In genomic region chr9:30426882-30427632, GRCm38 (mm10) we compare ENCODE assay signal across 8 mouse cellular contexts. TPM values are rescaled to one million over a fixed set of nuclear protein-coding genes. Genes with fewer than 3 reads are reported as not detected.
A peak's percentile ranks its signal among the peaks of the same experiment; 100 is the strongest.
DNase-seq lines count a peak whose midpoint lies in the region; ATAC-seq and TF ChIP-seq lines count a peak whose summit lies in the region.

TSS of gene Snx19 (plus strand) at chr9:30427108.

- no peak within 1 kb of the TSS for H3K27ac ChIP-seq in heart, embryonic 12.5 days (ENCODE audit: poor library complexity, severe bottlenecking)
- H3K27ac ChIP-seq in kidney, postnatal 0 days = peak within 1 kb of the TSS; percentile 66; the same call in 1 of the 2 replicates
- no peak within 1 kb of the TSS for H3K27ac ChIP-seq in liver, embryonic 11.5 days (ENCODE audit: low read depth, low read length)
- no peak within 1 kb of the TSS; the same call in 1 of the 2 replicates for H3K27ac ChIP-seq in stomach, embryonic 14.5 days (ENCODE audit: low read length)

- peak within 1 kb of the TSS; percentile 59 for H3K4me3 ChIP-seq in C2C12 (ENCODE audit: insufficient read depth, poor library complexity, severe bottlenecking)
- H3K4me3 ChIP-seq in erythroblast, embryonic 14.5 days (replicated peaks) = peak within 1 kb of the TSS; percentile 71
- peak within 1 kb of the TSS; percentile 78 for H3K4me3 ChIP-seq in heart, embryonic 12.5 days
- H3K4me3 ChIP-seq in kidney, postnatal 0 days (replicated peaks; ENCODE audit: low read depth, low read length) = peak within 1 kb of the TSS; percentile 71
- H3K4me3 ChIP-seq in liver, embryonic 11.5 days (ENCODE audit: low read depth, low read length) = peak within 1 kb of the TSS; percentile 67
- peak within 1 kb of the TSS; percentile 79 for H3K4me3 ChIP-seq in stomach, embryonic 14.5 days (ENCODE audit: low read depth, low read length)

- peak; percentile 47; the same call in 1 of the 2 replicates for TF ChIP-seq POLR2A in brain, embryonic 14.5 days (IDR thresholded peaks at IDR 0.05; ENCODE audit: borderline replicate concordance, extremely low read depth, insufficient read depth, insufficient read length, poor library complexity, severe bottlenecking)

- peak; percentile 99 for TF ChIP-seq CTCF in C2C12 (IDR thresholded peaks at IDR 0.05; ENCODE audit: control insufficient read depth, insufficient read depth, insufficient read length)
- peak; percentile 98 for TF ChIP-seq CTCF in brain, embryonic 14.5 days (IDR thresholded peaks at IDR 0.05; ENCODE audit: borderline replicate concordance, extremely low read depth, insufficient read depth, insufficient read length)
- peak; percentile 95 for TF ChIP-seq CTCF in kidney, postnatal 0 days (IDR thresholded peaks at IDR 0.05; ENCODE audit: low read depth)

- peak; percentile 92 for DNase-seq in brain, embryonic 14.5 days (ENCODE audit: low read depth)
- DNase-seq in kidney, postnatal 0 days (ENCODE audit: low spot score) = peak; percentile 93
- peak; percentile 91 for DNase-seq in liver, embryonic 11.5 days (ENCODE audit: low spot score)
- peak; percentile 94 for DNase-seq in naive thymus-derived CD4-positive, alpha-beta T cell, adult 2 months (ENCODE audit: low read depth)

- peak within 1 kb of the TSS; percentile 92 for H3K4me2 ChIP-seq in heart, embryonic 12.5 days
- H3K4me2 ChIP-seq in kidney, postnatal 0 days (ENCODE audit: low read length) = peak within 1 kb of the TSS; percentile 83
- H3K4me2 ChIP-seq in liver, embryonic 11.5 days = peak within 1 kb of the TSS; percentile 92
- peak within 1 kb of the TSS; percentile 67 for H3K4me2 ChIP-seq in stomach, embryonic 14.5 days (replicated peaks; ENCODE audit: low read depth, low read length)

- peaks cover under 1% of the 10 kb centered on the region for H3K27me3 ChIP-seq in C2C12 (ENCODE audit: control insufficient read depth, insufficient read depth, insufficient read length)
- H3K27me3 ChIP-seq in erythroblast, embryonic 14.5 days (ENCODE audit: control insufficient read depth) = no peaks in the 10 kb centered on the region
- 0 out of 2 replicates have a peak, but pooled peaks cover 10% of the 10 kb centered on the region for H3K27me3 ChIP-seq in heart, embryonic 12.5 days (replicated peaks)
- H3K27me3 ChIP-seq in kidney, postnatal 0 days (ENCODE audit: insufficient read depth, low read length) = no peaks in the 10 kb centered on the region
- no peaks in the 10 kb centered on the region; the same call in 1 of the 2 replicates for H3K27me3 ChIP-seq in liver, embryonic 11.5 days (replicated peaks; ENCODE audit: control insufficient read depth, insufficient read depth, low read length)
- H3K27me3 ChIP-seq in stomach, embryonic 14.5 days (ENCODE audit: control insufficient read depth, insufficient read depth, low read length) = no peaks in the 10 kb centered on the region

- peak within 1 kb of the TSS; percentile 84 for H3ac ChIP-seq in C2C12 (ENCODE audit: control insufficient read depth, insufficient read length, low read depth)

- 3% methylated on average over 53 of the region's 53 CpGs for WGBS in heart, embryonic 12.5 days
- 1% methylated on average over 53 of the region's 53 CpGs for WGBS in kidney, postnatal 0 days
- 3% methylated on average over 53 of the region's 53 CpGs for WGBS in liver, embryonic 11.5 days
- 2% methylated on average over 53 of the region's 53 CpGs for WGBS in stomach, embryonic 14.5 days

- peaks cover 30% of the 10 kb centered on the region for H3K79me2 ChIP-seq in C2C12 (ENCODE audit: control insufficient read depth, insufficient read depth)

- peak within 1 kb of the TSS; percentile 83 for H3K9ac ChIP-seq in heart, embryonic 12.5 days
- H3K9ac ChIP-seq in kidney, postnatal 0 days (ENCODE audit: low read depth, low read length) = peak within 1 kb of the TSS; percentile 91
- peak within 1 kb of the TSS; percentile 75 for H3K9ac ChIP-seq in liver, embryonic 11.5 days (ENCODE audit: low read depth, low read length)
- H3K9ac ChIP-seq in stomach, embryonic 14.5 days (replicated peaks; ENCODE audit: low read depth, low read length) = peak within 1 kb of the TSS; percentile 68

- H3K9me3 ChIP-seq in erythroblast, embryonic 14.5 days (ENCODE audit: control insufficient read depth, low read length) = no peaks in the 10 kb centered on the region
- no peaks in the 10 kb centered on the region for H3K9me3 ChIP-seq in heart, embryonic 12.5 days (replicated peaks)
- no peaks in the 10 kb centered on the region for H3K9me3 ChIP-seq in kidney, postnatal 0 days (replicated peaks; ENCODE audit: low read length)
- H3K9me3 ChIP-seq in liver, embryonic 11.5 days (ENCODE audit: control insufficient read depth, low read length) = no peaks in the 10 kb centered on the region
- no peaks in the 10 kb centered on the region for H3K9me3 ChIP-seq in stomach, embryonic 14.5 days (ENCODE audit: control insufficient read depth, low read depth, low read length)

- peaks cover 6% of the 10 kb centered on the region for H3K36me3 ChIP-seq in C2C12 (ENCODE audit: control insufficient read depth, insufficient read depth)
- H3K36me3 ChIP-seq in erythroblast, embryonic 14.5 days (ENCODE audit: control insufficient read depth) = peaks cover 8% of the 10 kb centered on the region
- H3K36me3 ChIP-seq in heart, embryonic 12.5 days = peaks cover 19% of the 10 kb centered on the region; the same call in 1 of the 2 replicates
- no peaks in the 10 kb centered on the region for H3K36me3 ChIP-seq in kidney, postnatal 0 days (ENCODE audit: insufficient read depth, low read length)
- no peaks in the 10 kb centered on the region; the same call in 1 of the 2 replicates for H3K36me3 ChIP-seq in liver, embryonic 11.5 days (ENCODE audit: control insufficient read depth, insufficient read depth, low read length)
- H3K36me3 ChIP-seq in stomach, embryonic 14.5 days (ENCODE audit: control insufficient read depth, insufficient read depth, low read length) = peaks cover under 1% of the 10 kb centered on the region; the same call in 1 of the 2 replicates

- peaks cover 18% of the 10 kb centered on the region for H3K4me1 ChIP-seq in erythroblast, embryonic 14.5 days (ENCODE audit: control insufficient read depth)
- peaks cover 33% of the 10 kb centered on the region for H3K4me1 ChIP-seq in heart, embryonic 12.5 days (replicated peaks)
- H3K4me1 ChIP-seq in kidney, postnatal 0 days (replicated peaks; ENCODE audit: insufficient read depth, low read length) = peaks cover 10% of the 10 kb centered on the region; the same call in 1 of the 2 replicates
- H3K4me1 ChIP-seq in liver, embryonic 11.5 days (replicated peaks; ENCODE audit: control insufficient read depth, insufficient read depth, low read length) = peaks cover 17% of the 10 kb centered on the region
- peaks cover 24% of the 10 kb centered on the region for H3K4me1 ChIP-seq in stomach, embryonic 14.5 days (ENCODE audit: control insufficient read depth, insufficient read depth, low read length)

- peaks cover 19% of the 10 kb centered on the region for H3K79me3 ChIP-seq in C2C12 (ENCODE audit: low read depth)

- ATAC-seq in heart, embryonic 12.5 days (ENCODE audit: insufficient number of reproducible peaks, low FRiP score) = peak; percentile 90
- ATAC-seq in kidney, postnatal 0 days (replicated peaks; ENCODE audit: low FRiP score, low read depth) = peak; percentile 92
- peak; percentile 95 for ATAC-seq in liver, embryonic 11.5 days (replicated peaks; ENCODE audit: low FRiP score)
- peak; percentile 94 for ATAC-seq in stomach, embryonic 14.5 days (ENCODE audit: insufficient number of reproducible peaks, insufficient read depth, low FRiP score, low read depth)

TF ChIP-seq in C2C12, 6 proteins besides CTCF, POLR2A, EP300 and RAD21:
- no peak for TF ChIP-seq MYOD1 (IDR thresholded peaks at IDR 0.05; ENCODE audit: control insufficient read depth, insufficient read length, low read depth)
- TF ChIP-seq MAX (IDR thresholded peaks at IDR 0.05) = no peak
- TF ChIP-seq FOSL1 (IDR thresholded peaks at IDR 0.05; ENCODE audit: insufficient read depth, low read length, poor library complexity, severe bottlenecking) = no peak

RNA-seq across cellular contexts. Expression of gene Snx19, which starts in this region (rescaled TPM):
- 13.1 TPM for polyA plus RNA-seq in C2C12 (2012; fragmentation: generic; extraction: Trizol)
- 18.9 and 24.2 TPM in 2 replicates for polyA plus RNA-seq in brain, embryonic 14.5 days (2012; rRNA removed)
- polyA plus RNA-seq in erythroblast, embryonic 14.5 days (2012) = 0.08 and 0.10 TPM in 2 replicates
- 21.4 and 22.2 TPM in 2 replicates for polyA plus RNA-seq in heart, embryonic 12.5 days (2016; fragmentation: Nextera tagmentation; extraction: Ambion mirVana)
- 14.1 and 15.2 TPM in 2 replicates for polyA plus RNA-seq in kidney, postnatal 0 days (2015; fragmentation: Nextera tagmentation; extraction: Ambion mirVana)
- polyA plus RNA-seq in liver, embryonic 11.5 days (2014; fragmentation: Nextera tagmentation; extraction: Ambion mirVana) = 14.2 and 14.4 TPM in 2 replicates
- polyA plus RNA-seq in stomach, embryonic 14.5 days (2014; fragmentation: Nextera tagmentation; extraction: Ambion mirVana) = 21.3 and 24.7 TPM in 2 replicates

Comparison
In these comparisons a context has a peak if more than half of its experiments do, and no peak if none do; other contexts are left out.
1. RNA of gene Snx19 (polyA plus RNA-seq): 18.9 to 24.2 TPM in brain, embryonic 14.5 days, 21.4 to 22.2 TPM in heart, embryonic 12.5 days, 21.3 to 24.7 TPM in stomach, embryonic 14.5 days, 14.2 to 14.4 TPM in liver, embryonic 11.5 days, 14.1 to 15.2 TPM in kidney, postnatal 0 days and 13.1 TPM in C2C12 (single experiment); 0.08 to 0.10 TPM in erythroblast, embryonic 14.5 days; every median in the first group is over 10 times any median in the second.
2. Peak in every context shown above with its lines, with median percentiles within 50 percentile points of each other: H3K4me3 ChIP-seq, CTCF ChIP-seq, DNase-seq, ATAC-seq, H3K4me2 ChIP-seq and H3K9ac ChIP-seq.